Mouse (Mus musculus): ENCODE results near the gene Rbpjl. TPM values are rescaled to one million over a fixed set of nuclear protein-coding genes. Genes with fewer than 3 reads are reported as not detected.

The Rbpjl gene
- total RNA-seq, 2 experiments from 2014 or later: not detected

DNA sequence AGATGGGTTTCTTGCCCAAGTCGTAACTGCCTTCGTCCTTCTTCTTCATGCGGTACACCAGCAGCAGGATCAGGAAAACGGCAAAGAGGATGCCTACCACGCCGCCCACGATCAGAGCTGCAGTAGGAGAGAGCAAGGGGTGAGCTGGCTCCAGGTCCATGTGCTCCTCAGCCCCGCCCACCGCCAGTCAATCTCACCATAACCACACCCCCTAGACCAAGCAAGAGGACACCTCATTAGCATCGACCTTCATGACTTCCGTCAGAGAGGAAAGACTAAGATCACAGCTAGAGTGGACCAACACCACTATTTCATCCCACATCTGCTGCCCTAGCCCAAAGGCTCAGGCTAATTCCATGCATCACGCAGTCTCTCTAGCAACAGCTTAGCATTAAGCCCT, 23.2 kb downstream of the Rbpjl start:
- intact Hi-C loops (cut with DNase I): no loop called here
- DNase-seq: no peak

DNA sequence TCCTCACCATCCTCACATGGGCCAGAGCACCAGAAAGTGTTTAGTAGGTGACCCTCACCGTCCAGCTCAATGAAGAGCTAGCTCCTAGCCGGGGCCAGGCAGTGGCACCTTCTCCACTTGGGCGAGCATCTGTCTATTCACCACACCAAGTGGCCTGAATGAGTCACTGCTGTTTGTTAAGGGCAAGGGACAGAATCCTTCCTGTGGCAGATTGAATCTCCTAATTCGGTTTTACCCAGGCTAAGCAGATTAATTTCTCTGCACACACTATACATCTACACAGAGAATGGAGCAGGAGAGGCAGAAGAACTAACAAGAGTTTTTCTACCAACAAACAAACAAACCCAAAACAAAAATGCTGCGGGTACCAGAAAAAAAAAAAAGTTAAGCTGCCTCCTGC, 24.0 kb downstream of the Rbpjl start:
- intact Hi-C loops (cut with DNase I): no loop called here
- no peak for DNase-seq

DNA sequence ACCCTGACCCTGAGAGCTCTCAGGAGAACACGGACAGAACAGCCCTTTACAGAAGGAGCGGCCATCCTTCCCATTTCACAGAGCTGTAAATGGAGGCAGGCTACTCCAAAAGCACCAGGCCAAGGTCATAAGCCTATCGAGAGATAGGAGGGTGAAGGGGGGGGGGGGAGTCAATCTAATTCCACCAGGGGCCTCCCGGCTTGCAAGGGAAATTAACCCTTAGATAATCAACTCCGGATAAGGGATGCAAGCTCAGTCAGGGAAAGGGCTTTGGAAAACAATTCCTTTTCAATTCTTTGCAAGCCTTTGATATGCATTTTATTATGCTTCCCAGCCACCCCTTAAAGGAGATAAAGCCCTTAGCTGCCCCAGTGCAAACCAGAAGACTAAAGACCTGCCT, 25.5 kb downstream of the Rbpjl start:
- intact Hi-C loops (cut with DNase I): no loop called here

DNA sequence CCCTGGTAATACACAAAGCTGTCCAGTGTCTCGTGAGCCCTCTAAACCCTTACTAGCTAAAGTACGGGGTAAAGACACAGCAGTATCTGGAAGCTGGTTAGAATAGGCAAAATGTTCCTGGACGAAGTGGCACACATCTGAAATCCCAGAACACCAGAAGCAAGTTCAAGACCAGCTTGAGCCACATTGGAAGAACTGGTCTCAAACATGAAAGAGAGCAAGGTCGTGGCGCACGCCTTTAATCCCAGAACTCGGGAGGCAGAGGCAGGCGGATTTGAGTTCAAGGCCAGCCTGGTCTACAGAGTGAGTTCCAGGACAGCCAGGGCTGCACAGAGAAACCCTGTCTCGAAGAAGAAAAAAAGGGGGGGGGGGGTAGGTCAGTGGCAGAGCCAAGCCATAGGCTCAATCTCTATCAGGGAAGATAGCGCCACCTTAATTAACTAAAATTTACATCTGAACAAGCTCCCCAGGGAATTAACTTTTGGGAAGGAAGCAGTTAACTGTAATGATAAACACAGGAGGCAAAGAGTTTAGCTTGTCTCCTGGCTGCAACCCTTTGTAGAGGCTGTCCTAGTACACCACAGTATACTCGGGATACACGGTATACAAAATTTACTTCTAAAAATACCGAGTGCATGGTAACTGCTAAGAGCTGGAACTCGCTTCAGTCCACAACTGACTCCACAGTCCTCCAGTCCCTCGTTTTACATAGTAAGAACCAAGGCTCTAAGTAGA, 27.1 kb downstream of the Rbpjl start:
- intact Hi-C loops (cut with DNase I): no loop called here
- no peak for DNase-seq

More for the DNA sequence above, 25.5 kb downstream of the Rbpjl start:
- DNase-seq: no peak

DNA sequence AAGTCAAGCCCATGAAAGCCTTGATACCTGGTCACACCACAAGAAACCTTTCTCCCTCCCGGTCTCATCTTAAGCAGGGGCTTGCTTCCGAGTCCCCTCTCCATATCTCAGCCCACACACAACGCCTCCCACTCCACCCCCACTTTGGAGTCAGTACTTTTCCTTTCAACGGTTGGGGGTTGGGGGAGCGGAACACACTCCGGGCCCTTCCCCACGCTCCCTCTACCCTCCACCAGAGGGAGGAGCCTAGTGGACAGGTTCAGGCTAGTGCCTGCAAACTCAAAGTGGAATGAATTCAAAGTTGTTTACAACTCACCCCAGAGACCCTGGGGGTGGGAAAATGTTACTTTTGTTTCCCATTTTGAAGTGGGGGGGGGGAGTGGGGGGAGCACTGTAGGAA, 27.8 kb downstream of the Rbpjl start:
- intact Hi-C loops (cut with DNase I): no loop called here
- DNase-seq: no peak

DNA sequence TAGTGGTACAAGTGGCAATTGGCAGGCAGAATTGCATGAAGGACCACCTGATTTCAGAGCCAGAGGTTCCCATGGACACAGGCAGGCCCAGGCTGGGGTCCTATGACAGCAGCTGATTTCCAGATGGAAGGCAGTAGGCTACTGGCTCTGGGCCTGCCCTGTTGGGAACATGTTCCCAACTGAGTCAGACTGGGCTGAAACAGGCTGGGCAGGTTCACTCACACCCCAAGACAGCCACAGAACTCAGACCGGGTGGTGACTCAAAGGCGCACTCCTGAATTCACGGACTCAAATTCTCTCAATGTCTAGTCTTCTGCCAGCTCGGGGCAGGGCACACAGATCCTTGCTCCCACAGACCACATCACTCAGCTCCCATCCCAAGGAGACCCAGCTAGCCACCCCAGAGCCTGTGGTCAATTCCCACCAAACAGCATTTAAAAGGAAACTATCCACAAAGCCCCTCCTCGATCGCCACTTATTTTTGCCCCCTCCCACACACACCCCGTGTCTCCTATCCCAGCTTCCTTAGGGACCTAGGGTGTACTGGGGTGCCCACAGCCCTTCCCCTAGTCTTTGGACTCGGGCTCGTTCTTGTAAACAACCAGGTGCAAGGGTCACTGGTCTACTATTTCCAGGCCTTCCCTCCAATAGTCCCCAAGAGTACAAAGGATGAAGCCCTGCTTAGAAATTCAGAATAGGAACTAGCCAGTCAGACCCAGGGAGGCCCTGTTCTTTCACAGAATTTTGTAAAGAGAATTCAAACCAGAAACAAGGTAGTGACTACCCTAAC, 28.9 kb downstream of the Rbpjl start:
- no peak for DNase-seq
- intact Hi-C loops (cut with DNase I): no loop called here

DNA sequence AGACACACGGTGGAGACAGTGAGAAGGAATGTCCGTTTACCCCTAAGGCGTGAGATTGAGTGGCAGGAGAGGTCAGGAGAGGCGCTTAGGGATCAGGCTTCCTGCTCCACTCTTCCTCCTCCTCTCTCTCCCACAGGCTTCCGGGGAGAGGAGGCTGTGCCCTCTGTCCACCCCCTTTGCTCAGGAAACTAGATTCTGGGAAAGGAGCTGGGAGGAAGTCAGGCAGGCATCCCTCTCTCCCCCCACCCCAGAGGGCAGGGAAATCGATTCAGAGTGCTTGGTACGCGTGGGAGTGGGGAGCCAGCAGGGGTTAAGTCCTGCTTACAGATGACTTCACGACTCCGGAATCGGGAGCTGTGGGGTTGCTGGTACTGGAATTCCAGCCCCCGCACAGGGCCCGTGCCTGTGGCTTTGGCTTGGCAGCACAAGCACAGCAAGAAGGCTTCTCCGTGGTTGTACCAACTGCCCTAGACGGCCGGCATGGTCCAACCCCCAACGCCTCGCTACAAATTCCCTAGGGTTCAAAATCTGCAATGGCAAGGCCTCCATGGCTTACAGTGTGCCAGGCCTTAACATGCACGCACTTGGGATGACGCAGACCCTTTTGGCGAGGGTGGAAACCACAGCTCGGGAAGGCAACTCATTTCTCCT, 29.7 kb downstream of the Rbpjl start:
- intact Hi-C loops (cut with DNase I): no loop called here
- peak; percentile 42 to 50 for DNase-seq

DNA sequence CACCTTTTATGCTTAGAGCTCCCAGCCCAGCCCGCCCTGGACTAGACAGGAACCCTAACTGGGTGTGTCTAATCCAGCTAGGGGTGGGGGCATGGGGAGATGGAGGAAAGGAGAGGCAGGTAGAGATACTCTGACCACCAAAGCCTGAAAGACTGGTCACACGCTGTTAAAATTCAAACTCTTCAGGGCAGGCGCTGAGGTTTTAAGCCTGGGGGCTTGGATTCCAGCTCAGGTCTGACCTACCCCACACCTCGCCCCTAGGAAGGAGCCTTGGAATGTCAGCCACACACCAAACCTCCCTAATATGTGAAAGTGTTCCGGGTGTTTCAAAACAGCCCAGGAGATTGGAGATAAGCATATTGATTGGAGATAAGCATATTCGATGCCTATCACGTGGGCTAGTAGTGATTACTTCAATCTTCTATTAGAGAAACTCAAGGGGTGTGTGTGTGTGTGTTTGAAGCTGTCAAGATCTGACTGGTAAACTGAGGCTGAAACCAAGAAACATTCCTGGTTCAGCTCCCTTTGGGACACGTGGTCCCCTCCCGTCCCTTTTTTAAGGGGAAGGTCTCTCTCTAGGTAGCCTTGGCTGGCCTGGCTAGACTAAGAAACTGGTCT, 30.4 kb downstream of the Rbpjl start:
- intact Hi-C loops (cut with DNase I): no loop called here
- DNase-seq: no peak

DNA sequence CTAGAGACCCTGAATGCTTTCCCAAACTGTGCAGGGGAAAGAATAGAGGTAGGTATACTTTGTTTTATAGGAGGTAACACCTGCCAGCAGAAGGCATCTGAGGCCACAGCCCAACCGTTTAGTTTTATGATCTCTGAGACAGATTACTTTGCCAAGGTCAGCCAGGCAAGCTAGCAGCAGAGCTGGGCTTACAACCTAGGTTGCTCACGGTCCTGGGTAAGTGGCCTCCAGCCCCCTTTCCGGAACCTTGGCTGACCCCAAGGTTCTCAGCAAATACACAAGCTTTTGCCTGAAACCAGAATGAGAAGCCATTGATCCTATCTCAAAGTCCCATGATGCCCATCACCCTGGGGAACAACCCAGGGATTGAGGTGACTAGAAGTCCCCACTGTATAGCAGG, 31.7 kb downstream of the Rbpjl start:
- DNase-seq: no peak
- intact Hi-C loops (cut with DNase I): no loop called here

DNA sequence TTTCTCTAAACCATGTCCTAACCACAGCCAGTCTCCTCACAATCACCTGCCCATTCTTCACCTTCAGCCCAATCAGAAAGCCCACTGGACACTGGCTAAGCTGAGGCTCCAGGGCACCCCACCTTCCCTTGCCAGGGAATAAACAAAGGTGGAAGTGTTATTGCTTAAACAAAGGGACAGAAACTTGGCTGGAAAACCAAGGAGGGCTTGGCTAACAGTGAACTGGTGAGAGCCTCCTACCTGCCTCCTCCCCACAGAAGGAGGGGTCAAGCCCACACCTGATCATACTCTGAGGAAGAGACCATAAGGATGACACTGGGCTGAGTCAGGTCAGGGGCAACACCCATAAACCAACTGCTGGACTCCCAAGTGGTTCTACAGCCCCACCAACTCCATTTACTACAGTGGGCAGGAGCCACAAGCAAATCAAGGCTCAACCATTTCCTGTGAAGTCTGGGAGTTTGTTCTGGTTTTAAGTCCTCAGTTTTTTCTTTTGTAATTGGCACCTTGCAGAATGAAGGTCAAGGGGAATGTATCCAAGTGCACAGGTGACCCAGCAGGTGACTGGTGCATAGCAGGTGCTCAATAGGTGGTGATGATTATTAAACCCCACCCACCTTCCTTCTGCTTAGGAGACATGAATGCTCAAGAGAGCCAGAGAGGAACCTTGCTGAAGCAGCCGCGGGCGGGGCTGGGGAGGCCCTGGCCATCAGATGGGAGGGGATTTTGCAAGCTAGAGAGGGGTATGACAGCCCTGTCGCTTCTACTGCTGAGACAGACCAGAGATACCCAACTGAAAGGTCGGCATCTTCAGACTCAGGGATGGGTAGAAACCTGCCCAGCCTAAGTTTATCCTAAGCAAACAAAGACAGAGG, 32.5 kb downstream of the Rbpjl start:
- no peak for DNase-seq
- intact Hi-C loops (cut with DNase I): no loop called here

DNA sequence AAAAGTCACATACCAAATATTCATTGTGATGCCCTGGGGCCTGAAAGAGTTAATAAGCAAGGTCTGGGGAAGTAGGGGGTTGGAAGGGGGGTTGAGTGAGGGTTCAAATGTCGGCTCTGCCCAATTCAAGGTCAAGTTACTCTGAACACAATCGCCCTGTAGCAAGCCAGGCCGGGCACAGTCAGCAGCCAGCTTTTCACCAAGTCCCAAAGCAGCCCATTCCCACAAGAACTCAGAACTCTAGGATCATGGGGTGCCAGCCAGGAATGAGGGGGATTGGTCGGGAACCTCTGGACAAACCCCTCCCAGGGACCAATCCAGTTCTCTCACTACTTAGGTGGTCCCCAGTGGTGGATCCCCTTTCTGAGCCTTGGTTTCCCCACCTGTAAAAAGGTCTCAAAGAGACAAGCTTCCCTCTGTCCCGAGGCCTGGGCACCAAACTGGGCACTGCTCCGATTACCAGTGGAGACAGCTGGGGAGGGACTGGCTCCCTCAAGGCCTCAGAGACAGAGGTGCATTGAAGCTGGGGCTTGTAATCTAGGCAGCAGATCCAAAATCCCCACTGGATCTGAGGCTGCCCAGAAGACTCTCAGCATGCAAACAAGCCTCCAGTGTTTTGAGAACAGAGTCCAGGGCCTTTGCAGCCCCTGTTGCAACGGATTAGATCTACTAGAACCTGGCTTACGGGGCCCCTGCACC, 33.4 kb downstream of the Rbpjl start:
- intact Hi-C loops (cut with DNase I): no loop called here
- DNase-seq: no peak

DNA sequence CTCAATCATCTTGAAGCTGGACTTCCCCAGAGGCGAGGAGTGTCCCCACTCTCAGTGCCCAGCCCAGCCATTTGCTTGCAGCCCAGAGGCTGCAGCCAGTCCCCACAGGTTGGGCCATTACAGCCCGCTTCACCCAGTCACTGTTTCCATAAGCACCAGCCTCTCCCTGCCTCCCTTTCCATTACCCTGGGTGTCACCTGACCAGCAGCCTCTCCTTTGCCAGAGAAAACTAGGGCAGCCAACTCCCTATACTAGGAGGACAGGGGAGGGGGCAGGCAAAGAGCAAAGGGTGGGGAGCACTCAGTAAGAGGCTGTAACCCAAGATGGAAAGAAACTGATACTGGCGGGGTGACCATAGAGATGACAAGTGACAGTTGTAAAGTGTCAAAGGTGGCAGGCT, 34.0 kb downstream of the Rbpjl start:
- DNase-seq: no peak
- intact Hi-C loops (cut with DNase I): no loop called here

DNA sequence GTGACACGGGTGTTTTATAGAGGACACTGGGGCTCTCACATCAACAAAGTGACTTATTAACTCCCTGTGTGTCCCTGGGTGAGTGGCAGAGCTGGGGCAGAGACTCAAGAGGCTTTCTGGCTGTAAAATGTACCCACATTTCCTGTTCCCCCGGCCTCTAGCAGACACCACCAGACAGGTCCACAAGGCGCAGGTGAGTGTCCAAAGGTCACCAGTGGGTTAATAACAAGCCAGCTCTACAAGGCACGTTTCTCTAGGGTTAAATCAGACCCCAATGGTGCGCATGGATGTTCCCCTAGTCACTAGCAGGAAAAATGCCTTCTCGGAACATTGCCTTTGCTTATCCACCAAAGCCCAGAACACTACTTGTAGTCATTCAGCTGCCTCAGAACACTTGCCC, 34.8 kb downstream of the Rbpjl start:
- DNase-seq: no peak
- intact Hi-C loops (cut with DNase I): no loop called here

DNA sequence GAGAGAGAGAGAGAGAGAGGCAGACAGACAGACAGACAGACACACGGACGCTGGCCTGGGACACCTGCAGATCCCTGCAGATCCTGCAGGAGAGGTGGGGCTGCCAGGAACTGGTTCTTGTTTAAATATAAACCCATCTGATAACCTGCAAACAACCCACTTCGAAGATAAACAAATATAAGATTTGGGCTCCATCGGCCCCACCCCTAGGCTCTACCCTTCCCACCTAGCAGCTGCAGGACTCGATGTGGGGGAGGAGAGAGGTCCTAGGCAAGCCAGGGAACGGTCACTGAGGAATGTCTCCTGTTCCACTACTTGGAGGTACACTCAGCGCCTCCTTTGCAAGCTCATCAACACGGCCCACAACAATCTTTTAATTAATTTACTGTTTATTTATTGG, 35.3 kb downstream of the Rbpjl start:
- intact Hi-C loops (cut with DNase I): no loop called here

DNA sequence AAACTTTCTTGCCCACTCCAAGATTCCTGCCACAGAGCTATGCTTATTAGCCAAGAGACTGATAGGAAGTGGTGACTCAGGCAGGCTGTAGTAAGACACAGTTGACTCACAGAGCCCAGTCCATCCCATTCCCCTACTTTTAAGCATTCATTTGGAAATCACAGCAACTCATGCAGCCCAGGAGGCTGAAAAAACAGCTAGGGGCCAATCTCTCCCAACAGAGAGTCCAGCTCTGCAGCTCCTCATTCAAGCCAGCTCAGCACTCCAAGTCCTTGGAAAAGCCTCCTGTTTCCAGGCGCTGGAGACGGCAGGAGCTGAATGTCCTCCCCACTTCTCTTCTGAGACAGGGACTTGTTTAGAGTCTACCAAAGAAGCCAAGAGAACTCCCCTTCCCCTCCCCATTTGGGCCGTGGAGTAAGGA, 36.1 kb downstream of the Rbpjl start:
- intact Hi-C loops (cut with DNase I): no loop called here
- no peak for DNase-seq

More for the DNA sequence above, 35.3 kb downstream of the Rbpjl start:
- no peak for DNase-seq

DNA sequence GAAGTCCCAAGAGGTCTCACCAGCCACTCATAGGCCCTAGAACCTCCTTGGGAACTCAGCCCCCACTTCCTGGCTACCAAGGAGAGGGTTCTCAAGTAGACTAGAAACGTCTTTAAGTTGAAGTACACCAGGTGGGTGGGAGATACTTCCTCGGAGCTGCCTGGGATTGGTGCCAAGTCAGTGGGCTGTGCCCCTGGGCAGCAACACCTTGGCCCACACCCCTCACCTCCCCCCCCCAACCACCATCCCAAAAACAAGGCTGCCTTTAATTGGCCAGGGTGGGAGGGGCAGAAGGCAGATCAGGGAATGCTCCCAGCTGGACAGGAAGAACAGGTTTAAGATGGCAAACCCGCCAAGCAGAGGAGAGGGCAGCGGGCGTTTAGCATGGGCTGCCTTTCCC, 37.4 kb downstream of the Rbpjl start:
- DNase-seq: no peak
- intact Hi-C loops (cut with DNase I): no loop called here

DNA sequence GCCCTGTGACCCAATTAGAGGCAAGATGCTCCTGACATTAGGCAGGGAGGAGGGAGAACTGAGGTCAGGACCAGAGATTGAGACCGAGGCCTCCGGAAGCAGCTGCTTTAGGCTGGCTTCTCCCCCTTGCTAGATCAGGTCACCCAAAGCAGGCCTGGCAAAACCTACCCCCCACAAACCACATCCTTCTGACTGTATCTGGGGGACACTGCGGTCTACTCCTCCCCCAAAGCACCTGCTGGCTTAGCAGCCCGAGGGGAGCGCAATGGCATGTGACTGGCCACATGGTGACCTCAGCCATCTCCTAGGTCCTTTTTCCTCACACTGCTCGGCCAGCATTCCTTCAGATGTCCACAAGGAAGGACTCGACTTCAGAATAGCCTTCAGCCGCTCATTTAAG, 38.2 kb downstream of the Rbpjl start:
- intact Hi-C loops (cut with DNase I): no loop called here
- no peak for DNase-seq

DNA sequence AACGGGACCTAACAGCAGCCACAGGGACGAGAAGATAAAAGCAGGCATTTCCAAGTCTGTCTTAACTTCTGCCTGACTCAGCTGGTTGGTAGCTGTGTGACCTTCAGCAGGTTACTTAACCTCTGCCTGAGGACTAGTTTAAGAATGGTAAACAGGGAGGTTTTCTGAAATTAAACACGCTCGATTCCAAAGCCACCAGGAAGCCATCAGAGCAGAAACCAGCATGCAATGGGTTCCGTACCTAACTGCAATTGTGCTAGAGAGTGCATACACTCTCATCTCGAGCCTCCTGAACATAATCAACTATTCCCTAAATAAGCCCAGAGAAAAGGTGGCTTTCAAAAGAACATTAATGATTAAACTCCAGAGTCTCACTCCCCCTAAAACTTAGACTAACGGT, 38.8 kb downstream of the Rbpjl start:
- intact Hi-C loops (cut with DNase I): no loop called here
- DNase-seq: no peak

DNA sequence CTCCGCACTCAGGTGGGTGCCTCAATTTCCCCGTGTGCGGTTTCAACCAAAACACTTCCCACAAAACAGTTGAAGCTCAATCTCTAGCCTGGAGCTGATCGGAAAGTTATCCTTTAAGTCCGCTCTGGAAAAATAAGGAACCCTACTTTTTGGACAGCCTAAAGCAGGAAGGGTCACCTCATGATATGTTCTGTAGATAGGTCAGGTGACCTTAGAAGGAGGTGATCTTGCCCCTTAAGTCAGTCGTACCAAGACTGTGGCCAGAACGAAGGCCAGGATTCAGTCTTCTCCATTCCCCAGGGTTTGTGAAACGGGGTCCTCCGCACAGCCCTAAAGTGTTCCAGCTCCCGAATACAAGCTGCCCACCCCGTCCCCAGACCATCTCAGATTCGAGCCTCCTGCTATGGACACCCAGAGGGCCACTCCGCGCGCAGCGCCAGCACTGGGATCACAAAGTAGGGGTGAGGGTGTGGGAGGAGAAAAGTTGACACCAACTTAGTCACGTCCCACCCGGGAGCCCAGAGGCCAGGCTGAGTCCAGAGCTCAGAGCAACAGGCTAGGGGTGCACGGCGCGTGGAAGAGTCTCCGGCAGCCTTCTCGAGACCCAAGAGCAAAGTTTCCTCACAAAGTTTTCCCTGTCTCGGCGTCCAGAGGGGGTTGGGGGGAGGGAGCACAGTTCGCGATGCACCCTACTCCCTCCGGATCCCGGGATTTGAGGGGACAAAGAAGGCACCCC, 39.5 kb downstream of the Rbpjl start:
- intact Hi-C loops (cut with DNase I): no loop called here
- DNase-seq: peak; percentile 51 to 63

Measured in heart, postnatal 10 days (tissue).